Mouse (Mus musculus): ENCODE measurements around the gene Ttc29. TPM values are rescaled to one million over a fixed set of nuclear protein-coding genes. Genes with fewer than 3 reads are reported as not detected.

Gene Ttc29
- not detected in 2 replicates for polyA plus RNA-seq (2012; ENCODE audit: insufficient read depth, insufficient read length, missing spikeins)

GRCm38 (mm10) chr8:78213074-78213473 is at the start of gene Ttc29:
Gene Ttc29, plus strand, starts transcription at chr8:78213297.
- no peaks in the 10 kb centered on the region for H3K4me1 ChIP-seq (ENCODE audit: control insufficient read depth, insufficient read depth, insufficient read length, low read length)
- H3K27ac ChIP-seq (replicated peaks; ENCODE audit: low read depth, low read length) = no peak within 1 kb of the TSS

GRCm38 (mm10) chr8:78171351-78171750 is 41.7 kb upstream of the Ttc29 start:
- H3K4me3 ChIP-seq (ENCODE audit: insufficient read depth, low read depth, low read length) = no peak overlapping the region
- H3K27ac ChIP-seq (replicated peaks; ENCODE audit: low read depth, low read length) = no peak overlapping the region
- no peaks in the 10 kb centered on the region for H3K4me1 ChIP-seq (ENCODE audit: control insufficient read depth, insufficient read depth, insufficient read length, low read length)

More at GRCm38 (mm10) chr8:78213074-78213473, at the start of gene Ttc29:
- no peak within 1 kb of the TSS for H3K4me3 ChIP-seq (ENCODE audit: insufficient read depth, low read depth, low read length)

DNA sequence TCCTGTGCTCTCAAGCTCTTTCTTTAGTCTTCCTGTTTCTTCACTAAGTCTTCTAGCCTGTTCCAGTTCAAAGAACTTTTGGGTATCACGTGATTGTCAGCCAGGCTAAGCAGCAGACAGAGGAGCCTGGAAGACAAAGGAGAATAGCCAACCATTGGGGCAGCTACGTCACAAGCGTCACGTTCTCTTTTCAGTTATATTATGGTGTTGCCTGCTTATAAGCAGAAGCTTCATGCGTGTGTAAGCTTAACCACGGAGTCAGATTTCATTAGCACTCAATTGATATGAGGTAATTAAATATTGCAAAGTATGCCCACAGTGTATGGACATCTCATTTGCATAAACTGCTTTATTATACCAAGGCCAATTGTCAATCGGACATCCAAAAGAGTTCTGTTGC is 30.4 kb upstream of the Ttc29 start:
- Histone ChIP-seq H3K27ac (replicated peaks; ENCODE audit: low read depth, low read length) (no peak overlapping the region), H3K4me3 (ENCODE audit: insufficient read depth, low read depth, low read length) (no peak overlapping the region), H3K4me1 (ENCODE audit: control insufficient read depth, insufficient read depth, insufficient read length, low read length) (peaks cover 5% of the 10 kb centered on the region)

DNA sequence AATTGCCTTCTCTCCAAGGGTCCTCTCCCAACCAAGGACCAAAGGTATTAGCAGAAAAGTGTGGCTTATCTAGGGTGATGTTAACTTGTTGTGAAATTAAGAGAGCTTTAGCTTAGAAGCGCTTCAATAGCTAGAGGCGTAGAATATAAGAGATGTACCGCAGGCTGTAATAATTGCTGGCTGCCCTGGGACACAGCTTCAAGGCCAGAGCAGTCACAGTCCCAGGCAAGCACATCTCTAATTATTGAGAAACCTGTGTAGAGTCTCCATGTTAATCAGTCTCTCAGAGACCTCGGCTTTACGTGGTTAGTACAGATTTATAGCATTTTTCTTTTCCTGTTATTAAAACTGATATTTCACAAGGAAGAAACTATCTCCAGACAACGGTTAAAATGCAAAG is 29.7 kb upstream of the Ttc29 start:
- no peak overlapping the region for H3K27ac ChIP-seq (replicated peaks; ENCODE audit: low read depth, low read length)
- peaks cover 5% of the 10 kb centered on the region for H3K4me1 ChIP-seq (ENCODE audit: control insufficient read depth, insufficient read depth, insufficient read length, low read length)
- no peak overlapping the region for H3K4me3 ChIP-seq (ENCODE audit: insufficient read depth, low read depth, low read length)

- Histone ChIP-seq H3K27ac (replicated peaks; ENCODE audit: low read depth, low read length) (no peak overlapping the region), H3K4me3 (ENCODE audit: insufficient read depth, low read depth, low read length) (no peak overlapping the region), H3K4me1 (ENCODE audit: control insufficient read depth, insufficient read depth, insufficient read length, low read length) (peaks cover 5% of the 10 kb centered on the region)
Observed at GRCm38 (mm10) chr8:78187087-78187486, 26.0 kb upstream of the Ttc29 start.

DNA sequence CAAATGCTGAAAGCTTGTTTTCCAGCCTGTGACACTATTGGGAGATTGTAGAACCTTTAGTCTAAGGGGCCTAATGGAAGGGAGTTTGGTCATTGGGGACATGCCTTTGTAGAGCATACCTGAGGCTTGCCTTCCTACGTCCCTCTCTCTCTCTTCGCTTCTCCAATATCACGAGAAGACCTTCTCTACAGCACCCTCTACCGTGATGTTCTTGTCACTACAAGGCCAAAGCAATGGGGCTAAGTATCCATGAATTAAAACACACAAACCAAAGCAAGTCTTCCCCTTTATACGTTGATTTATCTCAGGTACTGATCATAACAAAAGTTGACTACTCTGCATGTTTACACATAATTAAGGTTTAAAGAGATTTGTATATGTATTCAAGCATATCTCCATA is 8.9 kb upstream of the Ttc29 start:
- no peaks in the 10 kb centered on the region for H3K4me1 ChIP-seq (ENCODE audit: control insufficient read depth, insufficient read depth, insufficient read length, low read length)
- no peak overlapping the region for H3K4me3 ChIP-seq (ENCODE audit: insufficient read depth, low read depth, low read length)
- no peak overlapping the region for H3K27ac ChIP-seq (replicated peaks; ENCODE audit: low read depth, low read length)

DNA sequence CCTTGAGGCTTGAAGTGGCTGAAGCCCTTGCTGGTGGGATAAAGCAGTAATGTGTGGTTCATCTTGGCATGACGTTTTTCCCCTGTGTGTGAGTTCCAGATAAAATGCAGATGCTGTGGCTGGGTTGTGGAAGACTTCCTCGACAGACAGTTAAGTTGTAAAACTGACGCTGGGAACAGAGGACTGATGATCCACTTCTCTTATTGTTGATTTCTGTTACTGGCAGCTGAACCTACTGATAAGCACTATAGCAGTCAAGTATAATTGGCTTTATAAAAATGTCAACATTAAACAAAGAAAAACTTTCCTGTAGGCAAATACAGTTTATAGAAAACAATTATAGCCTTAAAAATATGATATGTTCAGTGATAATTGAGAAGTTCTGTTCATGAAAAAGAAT is 2.7 kb upstream of the Ttc29 start:
- no peak overlapping the region for H3K4me3 ChIP-seq (ENCODE audit: insufficient read depth, low read depth, low read length)
- no peaks in the 10 kb centered on the region for H3K4me1 ChIP-seq (ENCODE audit: control insufficient read depth, insufficient read depth, insufficient read length, low read length)
- H3K27ac ChIP-seq (replicated peaks; ENCODE audit: low read depth, low read length) = no peak overlapping the region

- no peak overlapping the region for H3K4me3 ChIP-seq (ENCODE audit: insufficient read depth, low read depth, low read length)
- no peak overlapping the region for H3K27ac ChIP-seq (replicated peaks; ENCODE audit: low read depth, low read length)
- H3K4me1 ChIP-seq (ENCODE audit: control insufficient read depth, insufficient read depth, insufficient read length, low read length) = no peaks in the 10 kb centered on the region
Observed at GRCm38 (mm10) chr8:78214645-78215044, 1.5 kb downstream of the Ttc29 start.

- Histone ChIP-seq H3K4me3 (ENCODE audit: insufficient read depth, low read depth, low read length) (no peak overlapping the region), H3K27ac (replicated peaks; ENCODE audit: low read depth, low read length) (no peak overlapping the region), H3K4me1 (ENCODE audit: control insufficient read depth, insufficient read depth, insufficient read length, low read length) (no peaks in the 10 kb centered on the region)
Observed at GRCm38 (mm10) chr8:78226087-78226486, 13.0 kb downstream of the Ttc29 start.

DNA sequence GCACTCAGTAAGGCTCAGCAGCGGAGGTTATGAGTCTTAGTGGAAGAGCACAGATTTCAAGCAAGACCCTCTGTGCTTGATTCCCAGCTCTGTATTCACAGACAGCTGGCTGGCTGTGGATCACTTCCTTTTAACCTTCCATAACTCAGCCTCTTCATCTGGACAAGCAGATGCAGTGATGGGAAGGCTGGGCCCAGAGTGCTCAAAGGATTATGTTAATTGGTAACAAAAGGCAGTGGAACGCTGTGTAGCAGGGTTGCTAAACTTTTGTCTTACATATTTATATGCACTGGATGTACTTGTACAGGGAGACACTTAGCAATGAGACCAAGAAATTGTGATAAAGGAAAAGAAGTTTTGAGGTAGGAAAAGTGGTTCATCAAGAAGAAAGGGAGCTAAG is 17.6 kb downstream of the Ttc29 start:
- Histone ChIP-seq H3K27ac (replicated peaks; ENCODE audit: low read depth, low read length) (no peak overlapping the region), H3K4me1 (ENCODE audit: control insufficient read depth, insufficient read depth, insufficient read length, low read length) (no peaks in the 10 kb centered on the region), H3K4me3 (ENCODE audit: insufficient read depth, low read depth, low read length) (no peak overlapping the region)

- Histone ChIP-seq H3K27ac (replicated peaks; ENCODE audit: low read depth, low read length) (no peak overlapping the region), H3K4me3 (ENCODE audit: insufficient read depth, low read depth, low read length) (no peak overlapping the region), H3K4me1 (ENCODE audit: control insufficient read depth, insufficient read depth, insufficient read length, low read length) (no peaks in the 10 kb centered on the region)
Observed at GRCm38 (mm10) chr8:78232870-78233707, 20.0 kb downstream of the Ttc29 start.

- Histone ChIP-seq H3K4me3 (ENCODE audit: insufficient read depth, low read depth, low read length) (no peak overlapping the region), H3K4me1 (ENCODE audit: control insufficient read depth, insufficient read depth, insufficient read length, low read length) (no peaks in the 10 kb centered on the region), H3K27ac (replicated peaks; ENCODE audit: low read depth, low read length) (no peak overlapping the region)
Observed at GRCm38 (mm10) chr8:78233708-78234201, 20.7 kb downstream of the Ttc29 start.

DNA sequence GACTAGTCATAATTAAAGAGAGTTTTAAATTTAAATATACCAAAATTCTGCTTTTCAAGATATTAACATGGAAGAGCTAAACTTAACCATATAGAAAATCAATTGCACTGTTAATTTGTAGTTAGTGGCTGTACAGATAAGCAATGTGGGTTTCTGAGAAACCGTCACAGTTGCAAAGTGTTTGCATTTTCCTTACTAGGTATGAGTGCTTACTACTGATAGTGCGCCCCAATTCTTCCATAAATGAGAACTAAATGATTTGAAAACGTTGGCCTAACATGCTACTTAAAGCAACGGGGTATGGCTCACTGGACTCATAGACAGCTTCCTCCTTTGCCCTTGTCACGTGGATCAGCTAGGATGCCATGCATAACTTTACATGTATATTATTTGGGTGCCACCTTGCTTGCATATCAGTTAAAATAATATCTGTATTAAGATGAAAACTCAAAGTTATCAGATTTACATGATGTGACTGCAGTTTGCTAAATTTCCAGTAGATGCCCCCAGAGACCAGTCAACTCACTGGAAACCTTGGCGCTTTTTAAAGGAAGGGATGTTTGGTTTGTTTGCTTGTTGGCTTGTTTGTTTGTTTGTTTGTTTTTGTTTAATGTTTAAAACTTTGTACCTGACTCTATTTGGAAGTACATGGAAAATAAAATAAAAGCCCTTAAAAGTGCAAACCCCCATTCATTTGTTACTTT is 25.0 kb downstream of the Ttc29 start:
- no peak overlapping the region for H3K4me3 ChIP-seq (ENCODE audit: insufficient read depth, low read depth, low read length)
- H3K4me1 ChIP-seq (ENCODE audit: control insufficient read depth, insufficient read depth, insufficient read length, low read length) = no peaks in the 10 kb centered on the region
- no peak overlapping the region for H3K27ac ChIP-seq (replicated peaks; ENCODE audit: low read depth, low read length)

- H3K4me3 ChIP-seq (ENCODE audit: insufficient read depth, low read depth, low read length) = no peak overlapping the region
- H3K4me1 ChIP-seq (ENCODE audit: control insufficient read depth, insufficient read depth, insufficient read length, low read length) = no peaks in the 10 kb centered on the region
- H3K27ac ChIP-seq (replicated peaks; ENCODE audit: low read depth, low read length) = no peak overlapping the region
Observed at GRCm38 (mm10) chr8:78251115-78251514, 38.0 kb downstream of the Ttc29 start.

DNA sequence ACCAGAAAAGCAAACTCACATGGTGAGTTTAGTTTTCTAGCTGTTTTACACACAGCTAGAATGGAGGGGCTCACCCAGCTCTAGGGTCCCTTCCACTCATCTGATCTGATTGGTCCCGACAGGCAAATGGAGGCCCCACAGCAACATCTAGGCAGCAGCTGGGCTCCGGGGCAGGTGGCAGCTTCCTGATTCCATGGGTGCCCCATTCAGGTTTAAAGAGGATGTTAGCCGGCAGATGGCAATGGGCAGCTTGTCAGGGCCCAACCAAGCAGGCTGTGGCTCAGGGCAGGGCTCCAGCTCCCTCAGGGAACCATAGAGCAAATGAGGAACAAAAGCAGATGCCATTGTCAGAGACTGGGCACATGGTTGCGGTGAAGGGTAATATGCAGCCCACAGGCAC is 41.3 kb downstream of the Ttc29 start:
- Histone ChIP-seq H3K4me3 (ENCODE audit: insufficient read depth, low read depth, low read length) (no peak overlapping the region), H3K27ac (replicated peaks; ENCODE audit: low read depth, low read length) (no peak overlapping the region)

More for the DNA sequence above, 41.3 kb downstream of the Ttc29 start:
- H3K4me1 ChIP-seq (ENCODE audit: control insufficient read depth, insufficient read depth, insufficient read length, low read length) = no peaks in the 10 kb centered on the region

Data from brown adipose tissue, adult 24 weeks (tissue).